Mouse (Mus musculus): ENCODE data around the gene Hs3st3b1. TPM values are rescaled to one million over a fixed set of nuclear protein-coding genes. Genes with fewer than 3 reads are reported as not detected.
A peak's percentile ranks its signal among the peaks of the same experiment; 100 is the strongest.

Gene Hs3st3b1
- 6.7 and 7.9 TPM in 2 replicates for polyA plus RNA-seq (2014; fragmentation: Nextera tagmentation; extraction: Ambion mirVana)

DNA sequence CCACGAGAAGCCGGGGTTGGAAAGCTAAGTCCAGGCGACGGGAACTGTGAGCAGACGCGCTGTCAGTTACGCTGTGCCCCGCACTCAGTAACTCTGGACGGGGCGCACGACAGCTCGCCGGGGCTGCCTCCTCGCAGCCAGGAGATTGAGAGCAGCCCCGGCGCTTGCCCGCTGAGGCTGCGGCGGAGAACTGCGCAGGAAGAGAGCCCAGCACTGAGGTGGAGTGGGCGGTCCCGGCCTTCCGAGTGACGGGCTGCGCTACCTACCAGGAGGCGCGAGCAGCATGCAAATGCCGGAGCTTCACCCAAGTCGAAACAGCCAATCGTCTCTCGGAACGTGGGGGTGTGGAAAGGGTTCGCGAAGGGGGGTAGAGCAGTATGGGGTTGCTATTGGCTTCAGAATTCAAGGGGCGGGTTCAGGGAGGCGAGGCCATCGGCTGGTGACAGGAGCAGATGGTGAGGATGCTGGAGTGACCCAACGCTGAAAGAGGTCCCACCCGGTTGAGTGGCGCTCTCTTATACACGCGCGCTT lies at the start of gene Hs3st3b1:
TSS of gene Hs3st3b1 (minus strand) at position 200 of the 531 bp plus-strand sequence.
- Histone ChIP-seq H3K4me1 (replicated peaks; ENCODE audit: control insufficient read depth, insufficient read depth, low read length) (peaks cover 37% of the 10 kb centered on the region), H3K9me3 (ENCODE audit: control insufficient read depth, low read length) (no peaks in the 10 kb centered on the region), H3K36me3 (replicated peaks; ENCODE audit: control insufficient read depth, insufficient read depth) (no peaks in the 10 kb centered on the region), H3K27ac (peak within 1 kb of the TSS; percentile 51), H3K27me3 (ENCODE audit: control insufficient read depth, insufficient read depth, low read length) (peaks cover 77% of the 10 kb centered on the region), H3K4me2 (replicated peaks) (peak within 1 kb of the TSS; percentile 86), H3K4me3 (replicated peaks; ENCODE audit: low read length) (peak within 1 kb of the TSS; percentile 60), H3K9ac (peak within 1 kb of the TSS; percentile 62)
- WGBS = under 1% methylated on average over 43 of the region's 43 CpGs
- ATAC-seq (ENCODE audit: low FRiP score) (peak; percentile 93), DNase-seq (ENCODE audit: low spot score) (peak; percentile 90)

DNA sequence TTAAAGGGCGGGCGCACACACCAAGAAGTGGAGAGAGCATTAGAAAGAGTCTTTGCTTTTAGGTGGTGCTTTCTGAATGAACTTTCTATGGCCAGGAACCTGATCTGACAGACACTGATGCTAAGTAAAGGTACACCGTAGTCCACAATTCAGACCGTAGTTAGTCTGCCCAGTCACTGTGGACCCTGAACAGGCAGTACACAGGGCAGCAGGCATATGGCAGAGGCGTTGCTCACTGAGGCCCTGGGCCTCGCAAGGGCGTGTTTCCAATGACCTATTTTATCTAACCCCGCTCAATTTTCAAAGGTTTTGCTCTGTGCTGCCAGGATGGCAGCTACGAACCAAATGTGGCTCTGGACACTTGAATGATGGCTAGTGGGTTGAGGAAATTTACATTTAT lies 49.4 kb upstream of the Hs3st3b1 start:
- H3K36me3 ChIP-seq (replicated peaks; ENCODE audit: control insufficient read depth, insufficient read depth) = no peaks in the 10 kb centered on the region
- no peak overlapping the region for H3K4me3 ChIP-seq (replicated peaks; ENCODE audit: low read length)
- no peak overlapping the region for H3K27ac ChIP-seq
- DNase-seq (ENCODE audit: low spot score) = no peak
- no peak for ATAC-seq (ENCODE audit: low FRiP score)
- H3K4me2 ChIP-seq (replicated peaks) = no peak overlapping the region
- H3K27me3 ChIP-seq (ENCODE audit: control insufficient read depth, insufficient read depth, low read length) = no peaks in the 10 kb centered on the region
- H3K9ac ChIP-seq = no peak overlapping the region
- H3K9me3 ChIP-seq (ENCODE audit: control insufficient read depth, low read length) = no peaks in the 10 kb centered on the region
- WGBS = 95% methylated on average over 9 of the region's 9 CpGs
- peaks cover 21% of the 10 kb centered on the region for H3K4me1 ChIP-seq (replicated peaks; ENCODE audit: control insufficient read depth, insufficient read depth, low read length)

DNA sequence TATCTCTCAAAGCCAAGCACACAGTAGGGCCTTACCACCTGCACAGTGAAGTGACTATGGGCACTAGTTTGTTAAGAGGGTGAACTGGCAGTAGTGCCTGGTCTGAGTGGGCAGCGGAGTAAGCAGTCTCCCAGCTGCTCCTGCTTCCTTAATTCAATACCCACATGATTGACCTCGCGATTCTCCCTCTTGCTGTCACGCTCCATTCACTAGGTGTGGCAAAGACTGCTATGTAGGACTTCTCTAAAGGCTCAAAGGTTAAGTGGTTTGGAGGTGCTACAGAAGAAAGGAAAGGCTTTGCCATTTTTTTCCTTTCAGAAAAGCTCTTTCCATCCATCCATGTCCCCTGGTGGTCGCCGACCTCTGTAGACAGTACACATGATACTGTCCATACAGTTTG lies 48.7 kb upstream of the Hs3st3b1 start:
- H3K9ac ChIP-seq = no peak overlapping the region
- H3K4me3 ChIP-seq (replicated peaks; ENCODE audit: low read length) = no peak overlapping the region
- H3K4me1 ChIP-seq (replicated peaks; ENCODE audit: control insufficient read depth, insufficient read depth, low read length) = peaks cover 26% of the 10 kb centered on the region
- no peaks in the 10 kb centered on the region for H3K36me3 ChIP-seq (replicated peaks; ENCODE audit: control insufficient read depth, insufficient read depth)
- no peaks in the 10 kb centered on the region for H3K9me3 ChIP-seq (ENCODE audit: control insufficient read depth, low read length)
- H3K27ac ChIP-seq = no peak overlapping the region
- H3K27me3 ChIP-seq (ENCODE audit: control insufficient read depth, insufficient read depth, low read length) = no peaks in the 10 kb centered on the region
- H3K4me2 ChIP-seq (replicated peaks) = no peak overlapping the region
- DNase-seq (ENCODE audit: low spot score) (no peak), ATAC-seq (ENCODE audit: low FRiP score) (no peak)
- WGBS = 89% methylated on average over 6 of the region's 6 CpGs

DNA sequence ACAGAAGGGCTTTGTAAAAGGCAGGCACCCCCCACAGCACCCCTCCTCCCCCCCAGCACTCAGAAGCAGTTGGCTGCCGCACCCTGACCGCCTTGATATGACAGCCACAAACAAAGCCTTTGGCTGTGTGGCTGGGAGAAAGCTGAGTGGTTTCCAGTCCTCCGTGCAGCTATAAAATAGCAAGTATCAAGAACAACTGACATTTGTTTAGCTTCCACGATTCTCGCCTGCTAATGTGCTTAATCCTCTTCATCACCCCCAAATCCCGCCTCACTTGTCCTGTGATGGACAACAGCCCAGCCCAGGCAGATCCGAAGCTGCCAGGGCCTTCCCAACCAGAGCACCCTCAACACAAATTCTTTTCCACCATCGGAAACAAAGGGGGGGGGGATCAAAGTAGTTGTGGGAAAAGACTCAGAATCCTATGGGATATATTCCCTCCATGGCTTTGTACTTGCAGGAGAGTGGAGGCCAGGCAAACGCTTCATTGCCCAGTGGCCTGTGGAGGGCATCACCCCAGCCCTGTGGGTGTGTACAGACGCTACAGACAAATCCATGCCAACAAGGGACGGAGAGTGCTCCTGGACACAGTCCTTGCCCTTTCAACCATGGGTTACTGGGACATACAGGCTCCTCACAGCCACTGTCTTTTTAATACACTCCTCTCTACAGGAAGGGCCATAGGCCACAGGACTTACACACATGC lies 47.3 kb upstream of the Hs3st3b1 start:
- peaks cover 27% of the 10 kb centered on the region for H3K4me1 ChIP-seq (replicated peaks; ENCODE audit: control insufficient read depth, insufficient read depth, low read length)
- H3K36me3 ChIP-seq (replicated peaks; ENCODE audit: control insufficient read depth, insufficient read depth) = no peaks in the 10 kb centered on the region
- H3K4me2 ChIP-seq (replicated peaks) = no peak overlapping the region
- H3K9me3 ChIP-seq (ENCODE audit: control insufficient read depth, low read length) = no peaks in the 10 kb centered on the region
- peak overlapping the region; percentile 49; the same call in 1 of the 2 replicates for H3K27ac ChIP-seq
- DNase-seq (ENCODE audit: low spot score) (no peak), ATAC-seq (ENCODE audit: low FRiP score) (peak; percentile 68; the same call in 1 of the 2 replicates)
- H3K27me3 ChIP-seq (ENCODE audit: control insufficient read depth, insufficient read depth, low read length) = no peaks in the 10 kb centered on the region
- H3K9ac ChIP-seq = no peak overlapping the region
- 32% methylated on average over 11 of the region's 11 CpGs for WGBS
- no peak overlapping the region for H3K4me3 ChIP-seq (replicated peaks; ENCODE audit: low read length)

DNA sequence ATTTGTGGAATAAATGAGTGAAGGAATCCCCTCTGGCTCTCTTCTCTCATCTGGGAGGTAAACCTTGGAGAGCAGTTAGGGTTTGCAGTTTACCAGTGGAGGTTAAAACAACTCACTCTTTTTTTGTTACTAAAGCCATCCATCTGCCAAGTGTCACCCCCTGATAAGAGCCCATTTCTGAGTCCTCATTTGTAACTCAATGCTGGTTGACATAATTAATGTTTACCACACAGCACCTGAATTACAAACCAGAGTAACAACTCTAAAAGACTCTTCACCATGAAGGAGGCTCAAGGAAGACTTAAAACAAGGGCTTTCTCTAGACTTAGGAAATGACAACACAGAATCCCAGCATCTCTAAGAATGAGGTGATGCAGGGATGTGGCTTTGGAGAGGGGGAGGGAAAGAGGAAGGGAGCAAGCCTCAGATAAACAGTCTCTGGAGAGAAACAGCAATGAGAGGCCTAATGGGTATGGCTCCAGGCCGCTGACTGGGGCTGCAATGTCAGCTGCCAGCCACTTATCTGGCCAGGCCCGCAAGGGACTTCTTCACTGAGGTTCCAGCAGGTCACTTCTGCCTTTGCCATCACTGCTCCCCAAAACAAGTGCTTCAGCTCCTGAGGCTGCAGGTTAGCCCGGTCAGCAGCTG lies 46.4 kb upstream of the Hs3st3b1 start:
- 23% methylated on average over 3 of the region's 3 CpGs for WGBS
- ATAC-seq (ENCODE audit: low FRiP score) = no peak
- Histone ChIP-seq H3K27ac (peak overlapping the region; percentile 49), H3K36me3 (replicated peaks; ENCODE audit: control insufficient read depth, insufficient read depth) (peaks cover 4% of the 10 kb centered on the region), H3K4me3 (replicated peaks; ENCODE audit: low read length) (no peak overlapping the region), H3K9ac (no peak overlapping the region), H3K9me3 (ENCODE audit: control insufficient read depth, low read length) (no peaks in the 10 kb centered on the region), H3K27me3 (ENCODE audit: control insufficient read depth, insufficient read depth, low read length) (no peaks in the 10 kb centered on the region), H3K4me1 (replicated peaks; ENCODE audit: control insufficient read depth, insufficient read depth, low read length) (peaks cover 27% of the 10 kb centered on the region), H3K4me2 (replicated peaks) (no peak overlapping the region)
- no peak for DNase-seq (ENCODE audit: low spot score)

DNA sequence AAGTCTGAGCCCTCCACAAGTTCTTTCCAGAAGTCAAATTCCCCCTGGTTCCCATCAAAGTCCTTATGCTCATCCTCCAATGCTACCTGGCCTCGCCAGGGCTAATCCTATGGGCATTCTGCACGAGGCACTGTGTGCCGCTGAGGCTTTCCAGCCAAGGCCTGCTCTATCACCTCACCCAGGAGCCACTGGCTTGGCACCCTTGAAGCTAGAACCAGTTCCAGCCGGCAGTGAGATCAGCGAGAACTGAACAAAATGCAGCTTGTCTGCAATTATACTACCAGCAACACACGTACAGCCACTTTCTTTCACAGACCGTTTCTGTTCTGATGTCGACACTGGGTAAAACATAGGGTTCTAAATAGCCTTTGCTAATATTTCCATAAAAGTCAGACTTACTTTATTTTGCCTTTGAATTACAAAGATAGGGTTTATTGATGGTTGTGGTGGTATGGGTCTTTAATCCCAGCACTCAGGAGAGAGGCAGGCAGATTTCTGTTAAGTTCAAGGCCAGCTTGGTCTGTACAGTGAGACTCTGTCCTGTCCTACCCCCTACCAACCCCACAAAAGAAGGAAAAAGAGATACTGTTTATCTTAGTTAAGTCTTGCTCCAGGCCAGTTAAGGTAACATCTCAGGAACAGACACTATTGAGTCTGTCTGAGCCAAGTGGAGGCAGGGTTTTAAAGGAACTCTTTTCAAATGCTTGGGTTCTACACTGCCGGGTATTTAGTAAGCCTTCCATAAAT lies 45.7 kb upstream of the Hs3st3b1 start:
- ATAC-seq (ENCODE audit: low FRiP score) (no peak), DNase-seq (ENCODE audit: low spot score) (no peak)
- Histone ChIP-seq H3K27me3 (ENCODE audit: control insufficient read depth, insufficient read depth, low read length) (no peaks in the 10 kb centered on the region), H3K4me2 (replicated peaks) (no peak overlapping the region), H3K27ac (no peak overlapping the region), H3K4me1 (replicated peaks; ENCODE audit: control insufficient read depth, insufficient read depth, low read length) (peaks cover 27% of the 10 kb centered on the region), H3K4me3 (replicated peaks; ENCODE audit: low read length) (no peak overlapping the region), H3K9me3 (ENCODE audit: control insufficient read depth, low read length) (no peaks in the 10 kb centered on the region), H3K9ac (no peak overlapping the region), H3K36me3 (replicated peaks; ENCODE audit: control insufficient read depth, insufficient read depth) (peaks cover 9% of the 10 kb centered on the region)
- WGBS = 82% methylated on average over 9 of the region's 9 CpGs

DNA sequence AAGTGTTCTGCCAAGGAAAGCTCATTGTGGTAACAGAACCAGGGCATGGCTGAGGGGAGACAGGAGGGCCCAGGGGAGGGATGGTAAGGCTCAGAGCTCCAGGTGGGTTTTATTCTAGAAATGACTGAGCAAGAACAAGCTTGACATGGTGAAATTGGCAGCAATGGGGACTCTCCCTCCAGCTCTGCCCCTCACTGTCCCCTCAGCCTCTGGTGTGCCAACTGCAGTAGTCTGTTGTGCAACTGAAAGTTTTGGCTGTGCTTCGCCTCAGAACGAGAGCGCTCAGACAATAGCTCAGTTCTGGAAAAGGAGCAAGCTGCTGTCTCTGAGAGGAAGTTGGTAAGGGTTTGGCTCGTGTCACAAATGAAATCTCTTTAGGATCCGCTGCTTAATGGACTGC lies 43.3 kb upstream of the Hs3st3b1 start:
- Histone ChIP-seq H3K27ac (no peak overlapping the region), H3K4me3 (replicated peaks; ENCODE audit: low read length) (no peak overlapping the region), H3K4me1 (replicated peaks; ENCODE audit: control insufficient read depth, insufficient read depth, low read length) (peaks cover 27% of the 10 kb centered on the region), H3K36me3 (replicated peaks; ENCODE audit: control insufficient read depth, insufficient read depth) (peaks cover 9% of the 10 kb centered on the region), H3K9ac (no peak overlapping the region), H3K9me3 (ENCODE audit: control insufficient read depth, low read length) (no peaks in the 10 kb centered on the region), H3K4me2 (replicated peaks) (no peak overlapping the region), H3K27me3 (ENCODE audit: control insufficient read depth, insufficient read depth, low read length) (no peaks in the 10 kb centered on the region)
- no peak for ATAC-seq (ENCODE audit: low FRiP score)
- 73% methylated on average over 5 of the region's 5 CpGs for WGBS
- no peak for DNase-seq (ENCODE audit: low spot score)

DNA sequence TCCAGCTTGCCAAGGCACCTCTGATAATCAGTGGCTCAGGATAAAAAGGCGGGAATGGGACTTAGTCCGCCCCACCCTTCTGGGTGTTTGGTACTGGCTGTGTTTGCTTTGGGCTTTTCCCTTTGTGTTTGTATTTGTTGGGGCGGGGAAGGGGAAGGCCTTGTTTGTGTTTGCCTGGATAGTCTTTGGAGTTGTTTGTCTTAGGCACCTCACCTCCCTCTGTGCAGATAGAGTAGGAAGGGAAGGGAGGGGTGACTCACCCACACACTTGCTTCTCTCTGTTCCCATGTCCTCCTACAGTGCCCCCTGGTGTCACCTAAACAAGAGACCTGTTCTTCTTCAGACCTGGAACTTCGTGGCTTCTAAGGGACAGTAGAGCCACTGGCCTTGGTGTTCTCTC lies 35.1 kb upstream of the Hs3st3b1 start:
- H3K4me3 ChIP-seq (replicated peaks; ENCODE audit: low read length) = no peak overlapping the region
- no peak overlapping the region for H3K27ac ChIP-seq
- H3K9ac ChIP-seq = no peak overlapping the region
- no peaks in the 10 kb centered on the region for H3K27me3 ChIP-seq (ENCODE audit: control insufficient read depth, insufficient read depth, low read length)
- H3K4me2 ChIP-seq (replicated peaks) = no peak overlapping the region
- H3K4me1 ChIP-seq (replicated peaks; ENCODE audit: control insufficient read depth, insufficient read depth, low read length) = peaks cover 13% of the 10 kb centered on the region
- no peak for DNase-seq (ENCODE audit: low spot score)
- H3K9me3 ChIP-seq (ENCODE audit: control insufficient read depth, low read length) = no peaks in the 10 kb centered on the region
- H3K36me3 ChIP-seq (replicated peaks; ENCODE audit: control insufficient read depth, insufficient read depth) = no peaks in the 10 kb centered on the region
- WGBS = 40% methylated on average over 4 of the region's 4 CpGs
- ATAC-seq (ENCODE audit: low FRiP score) = no peak

DNA sequence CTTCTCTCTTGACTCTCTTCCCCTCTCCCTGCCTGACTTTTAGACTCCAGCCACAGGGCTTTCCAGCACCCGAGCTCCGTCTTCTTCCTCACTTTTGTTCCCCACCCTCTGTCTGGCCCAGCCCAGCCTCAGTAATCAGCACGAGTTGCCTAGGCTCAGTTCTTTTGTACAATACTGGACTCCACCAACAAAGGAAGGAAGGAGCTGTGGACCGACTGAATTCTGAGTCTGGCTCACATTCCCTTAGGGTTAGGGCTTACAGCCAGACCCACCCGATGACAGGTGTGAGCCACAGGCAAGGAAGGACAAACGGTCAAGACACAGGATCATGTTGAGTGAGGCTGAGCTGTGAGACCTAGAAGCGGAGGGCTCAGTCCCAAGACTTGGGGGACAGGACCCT lies 34.7 kb upstream of the Hs3st3b1 start:
- WGBS = 26% methylated on average over 7 of the region's 7 CpGs
- H3K4me1 ChIP-seq (replicated peaks; ENCODE audit: control insufficient read depth, insufficient read depth, low read length) = peaks cover 17% of the 10 kb centered on the region
- H3K4me2 ChIP-seq (replicated peaks) = no peak overlapping the region
- no peaks in the 10 kb centered on the region for H3K27me3 ChIP-seq (ENCODE audit: control insufficient read depth, insufficient read depth, low read length)
- no peaks in the 10 kb centered on the region for H3K9me3 ChIP-seq (ENCODE audit: control insufficient read depth, low read length)
- ATAC-seq (ENCODE audit: low FRiP score) (no peak), DNase-seq (ENCODE audit: low spot score) (no peak)
- no peak overlapping the region for H3K4me3 ChIP-seq (replicated peaks; ENCODE audit: low read length)
- H3K9ac ChIP-seq = peak overlapping the region; percentile 17; the same call in 1 of the 2 replicates
- H3K36me3 ChIP-seq (replicated peaks; ENCODE audit: control insufficient read depth, insufficient read depth) = no peaks in the 10 kb centered on the region
- no peak overlapping the region for H3K27ac ChIP-seq
